Mouse (Mus musculus): ENCODE measurements around the gene Rab40b. TPM values are rescaled to one million over a fixed set of nuclear protein-coding genes. Genes with fewer than 3 reads are reported as not detected.

Rab40b gene
- total RNA-seq, 2 experiments from 2014 or later = 9.9 to 11.8 TPM

DNA sequence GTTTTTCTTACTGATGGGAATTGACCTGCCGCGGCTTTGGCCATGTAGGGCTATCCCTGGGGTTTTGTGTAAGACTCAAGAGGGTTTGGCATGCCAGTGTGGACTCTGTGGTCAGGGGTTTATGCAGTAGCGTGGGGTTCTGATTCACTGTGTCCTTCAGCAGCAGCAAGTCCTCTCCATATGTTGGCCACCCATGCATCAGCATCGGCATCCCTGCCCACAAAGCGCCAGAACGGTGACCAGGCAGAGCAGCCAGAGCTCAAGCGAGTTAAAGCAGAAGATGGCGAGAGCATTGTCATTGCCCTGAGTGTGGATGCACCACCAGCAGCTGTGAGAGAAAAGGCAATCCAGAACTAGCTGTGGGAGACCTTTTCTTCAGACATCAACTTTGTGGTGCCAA lies 81.4 kb downstream of the Rab40b start:
- no peak overlapping the region for H3K27ac ChIP-seq
- intact Hi-C loops (cut with DNase I) = no loop called here
- H3K4me3 ChIP-seq = no peak overlapping the region
- TF ChIP-seq CTCF (IDR thresholded peaks at IDR 0.05) = no peak
- DNase-seq = no peak

Small RNA genes lying within 50 kb of the gene (microRNA-seq; reads per million reads assigned to microRNA genes)
- gene Mir7236 = not detected

Other genes starting within 250 kb of the Rab40b start
- gene Tex19.1, start 242.1 kb downstream of the Rab40b start, total RNA-seq (2021) = not detected
- 1 to 10 TPM; 1.4 to 3.1 TPM for gene Uts2r, start 228.0 kb downstream of the Rab40b start, total RNA-seq (2021)
- 1 to 10 TPM; 7.5 to 9.6 TPM for gene Hexdc, start 183.8 kb downstream of the Rab40b start, total RNA-seq (2021)
- 10 to 100 TPM; 11.4 to 14.1 TPM for gene Ogfod3, start 183.5 kb downstream of the Rab40b start, total RNA-seq (2021)
- gene Cybc1, start 158.9 kb downstream of the Rab40b start, total RNA-seq (2021) = 1 to 10 TPM; 3.3 to 3.6 TPM
- gene Narf, start 151.0 kb downstream of the Rab40b start, total RNA-seq (2021) = 100 to 1,000 TPM; 106 to 133 TPM
- 10 to 100 TPM; 30.1 to 32.9 TPM for gene Foxk2, start 128.3 kb downstream of the Rab40b start, total RNA-seq (2021)
- 10 to 100 TPM; 21.1 to 21.6 TPM for gene Wdr45b, start 33.8 kb downstream of the Rab40b start, total RNA-seq (2021)
- 1 to 10 TPM; 3.7 to 4.8 TPM for gene Fn3krp, start 33.1 kb upstream of the Rab40b start, total RNA-seq (2021)
- gene Fn3k, start 46.7 kb upstream of the Rab40b start, total RNA-seq (2021) = 10 to 100 TPM; 17.6 to 20.6 TPM
- 10 to 100 TPM; 13.8 to 14.8 TPM for gene Tbcd, start 63.7 kb upstream of the Rab40b start, total RNA-seq (2021)
- gene Zfp750, start 131.1 kb upstream of the Rab40b start, total RNA-seq (2021) = under 1 TPM; 0.48 to 0.50 TPM